Mouse (Mus musculus): Measurements from ENCODE around the gene Izumo2.
"Not testable (repeated sequence)": the region's sequence is repeated elsewhere in the genome, so short reads cannot be mapped to it uniquely, and the experiment has no call there.

The Izumo2 gene

DNA sequence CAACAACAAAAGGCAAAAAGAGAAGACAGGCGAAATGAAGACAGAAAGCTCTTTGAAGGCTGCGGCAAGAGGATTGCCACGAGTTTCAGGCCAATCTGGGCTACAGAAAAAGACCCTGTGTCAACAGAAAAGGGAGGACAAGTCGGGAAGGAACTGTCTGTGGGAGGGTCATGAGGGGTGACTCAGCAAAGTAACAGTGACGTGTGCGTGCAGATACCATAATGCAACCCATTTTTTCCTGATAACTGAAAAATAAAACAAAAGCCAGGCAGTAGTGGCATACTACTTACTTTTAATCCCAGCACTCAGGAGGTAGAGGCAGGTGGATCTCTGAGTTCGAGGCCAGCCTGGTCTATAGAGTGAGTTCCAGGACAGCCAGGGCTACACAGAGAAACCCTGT lies 10.6 kb upstream of the Izumo2 start:
- no peak for DNase-seq (ENCODE audit: low spot score)

DNA sequence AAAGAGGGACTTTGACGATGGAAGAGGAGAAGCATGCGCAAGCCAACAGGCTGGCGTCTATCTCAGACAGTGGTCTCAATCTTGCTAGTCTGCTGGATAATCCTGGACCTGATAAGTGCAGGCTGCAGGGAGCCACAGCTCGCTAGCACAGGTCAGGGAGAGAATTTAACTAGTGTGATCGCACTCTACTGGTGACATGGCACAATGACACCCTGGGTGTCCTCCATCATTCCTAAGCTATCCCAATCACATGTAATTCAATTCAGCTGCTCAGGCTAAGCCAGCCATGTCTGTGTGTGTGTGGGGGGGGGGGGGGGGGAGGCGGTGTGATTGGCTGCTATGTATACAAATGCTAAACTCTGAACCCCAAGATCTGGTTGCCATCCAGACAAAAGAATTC lies 6.6 kb upstream of the Izumo2 start:
- peak; percentile 65 for DNase-seq (ENCODE audit: low spot score)

DNA sequence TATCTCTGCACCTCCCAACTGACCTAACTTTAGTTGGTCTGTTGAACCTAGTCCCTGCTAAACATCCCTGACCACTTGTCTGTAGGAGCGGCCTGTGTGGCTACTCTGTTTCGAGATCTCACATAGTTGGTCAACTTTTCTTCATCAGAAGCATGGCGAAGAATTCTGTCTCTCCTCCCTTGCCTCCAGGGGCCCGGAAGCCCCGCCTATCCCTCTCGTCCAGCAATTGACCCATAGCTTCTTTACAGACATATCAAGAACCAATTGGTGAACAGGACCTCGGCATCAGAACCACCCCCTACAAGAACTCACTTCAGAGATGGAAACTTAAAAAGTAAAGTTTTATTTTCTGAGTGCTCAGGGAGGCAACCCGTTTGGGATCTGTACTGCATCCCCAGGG lies 5.6 kb upstream of the Izumo2 start:
- DNase-seq (ENCODE audit: low spot score) = no peak

DNA sequence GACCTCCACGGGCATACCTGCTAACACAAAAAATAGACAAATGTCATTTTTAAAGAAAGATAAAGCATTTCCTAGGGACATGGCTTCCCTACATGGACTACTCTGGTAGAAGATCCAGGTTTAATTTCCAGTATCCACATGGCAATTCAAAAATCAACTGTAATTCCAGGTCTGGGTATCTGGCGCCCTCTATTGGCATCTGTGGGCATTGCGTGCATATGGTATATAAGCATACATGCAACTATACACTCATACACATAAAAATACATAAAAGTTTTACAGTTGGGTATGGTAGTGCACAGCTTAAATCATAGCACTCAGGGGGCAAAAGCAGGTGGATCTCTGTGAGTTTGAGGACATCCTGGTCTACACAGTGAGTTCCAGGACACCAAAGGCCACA lies 4.2 kb upstream of the Izumo2 start:
- DNase-seq (ENCODE audit: low spot score) = peak; percentile 58

DNA sequence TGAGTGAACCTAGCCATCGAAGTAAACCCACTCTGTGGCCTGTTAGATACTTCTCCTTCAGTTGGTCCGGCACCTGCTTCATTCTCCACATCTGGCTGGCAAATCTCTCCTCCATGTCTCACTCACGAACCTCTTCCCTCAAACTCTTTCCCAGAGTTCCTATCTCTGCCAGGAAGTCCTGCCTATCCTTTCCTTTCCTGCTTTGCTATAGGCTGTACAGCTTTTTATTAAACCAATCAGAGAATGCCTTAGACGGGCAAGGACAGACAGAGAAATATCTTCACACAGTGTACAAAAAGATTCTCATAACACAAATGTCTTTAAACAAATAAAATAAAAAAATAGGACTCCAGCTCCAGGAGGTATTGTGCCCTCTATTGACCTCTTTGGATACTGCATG lies 3.5 kb upstream of the Izumo2 start:
- no peak for DNase-seq (ENCODE audit: low spot score)

DNA sequence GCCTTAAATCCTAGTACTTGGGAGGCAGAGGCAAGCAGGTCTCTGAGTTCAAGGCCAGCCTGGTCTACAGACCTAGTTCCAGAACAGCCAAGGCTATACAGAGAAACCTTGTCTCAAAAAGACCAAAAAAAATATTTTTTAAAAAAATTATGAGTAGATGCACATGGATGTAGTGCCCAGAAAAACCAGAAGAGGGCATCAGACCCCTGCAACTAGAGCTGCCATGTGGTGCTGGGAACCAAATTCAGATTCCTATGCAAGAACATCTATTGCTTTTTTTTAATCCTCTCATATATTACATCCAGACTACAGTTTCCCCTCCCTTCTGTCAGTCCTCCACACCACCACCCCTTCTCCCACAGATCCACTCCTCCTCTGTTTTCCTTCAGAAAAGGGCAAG lies 2.2 kb upstream of the Izumo2 start:
- no peak for DNase-seq (ENCODE audit: low spot score)

DNA sequence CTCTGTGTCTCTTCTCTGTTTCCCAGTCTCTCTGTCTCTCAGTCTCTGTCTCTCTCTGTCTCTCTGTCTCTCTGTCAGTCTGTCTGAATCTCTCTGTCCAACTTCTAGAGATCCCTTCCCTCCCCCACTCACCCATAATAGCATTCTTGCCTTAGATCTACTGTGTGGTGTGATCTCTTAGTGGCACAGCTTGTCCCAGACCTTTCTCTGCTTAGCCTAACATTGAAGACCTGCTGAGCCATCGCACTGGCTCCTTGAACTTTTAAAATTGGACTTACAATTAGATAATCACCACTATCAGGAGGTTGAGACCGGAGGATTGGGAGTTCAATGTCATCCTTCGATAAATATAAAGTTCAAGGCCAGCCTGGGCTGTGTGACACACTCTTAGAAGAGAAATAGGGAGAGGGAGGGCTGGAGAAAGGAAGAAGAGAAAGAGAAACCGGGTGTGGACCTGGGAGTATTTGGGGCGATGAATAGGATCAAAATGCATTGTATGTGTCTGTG lies 1.3 kb upstream of the Izumo2 start:
- DNase-seq (ENCODE audit: low spot score) = no peak

DNA sequence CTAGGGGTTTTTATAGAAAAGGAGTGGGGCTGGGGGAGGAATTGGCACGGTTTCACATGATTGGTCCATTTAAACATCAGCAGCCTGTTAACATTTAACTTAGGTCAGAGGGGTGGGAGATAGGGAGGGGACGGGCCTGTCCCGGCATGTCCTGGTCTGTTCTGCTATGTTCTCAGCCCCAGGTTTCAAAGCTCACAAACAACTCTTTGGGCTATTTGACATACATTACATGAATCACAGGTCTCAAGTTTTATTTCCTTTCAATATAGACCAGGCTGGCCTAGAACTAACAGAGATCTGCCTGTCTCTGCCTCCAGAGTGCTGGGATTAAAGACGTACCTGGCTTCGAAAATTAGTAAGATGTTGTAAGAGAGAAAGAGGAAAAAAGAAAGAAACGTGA lies 449 bp upstream of the Izumo2 start:
- DNase-seq (ENCODE audit: low spot score) = not testable (repeated sequence)

DNA sequence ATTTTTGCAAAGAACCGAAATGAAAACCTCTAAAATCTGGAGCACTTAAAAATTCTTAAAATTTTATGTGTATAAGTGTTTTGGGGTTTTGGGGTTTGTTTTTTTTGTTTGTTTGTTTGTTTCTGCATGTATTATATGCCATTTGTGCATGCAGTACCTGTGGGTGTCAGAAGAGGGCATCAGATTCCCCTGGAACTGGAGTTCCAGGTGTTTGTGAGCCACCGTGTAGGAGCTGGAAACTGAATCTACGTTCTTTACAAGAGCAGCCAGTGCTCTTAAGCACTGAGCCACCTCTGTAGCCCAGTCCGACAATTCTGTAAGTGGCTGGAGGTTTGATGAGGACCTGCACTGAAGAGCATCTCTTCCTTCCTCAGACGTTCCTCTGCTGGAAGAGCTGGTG lies 1.3 kb downstream of the Izumo2 start:
- DNase-seq (ENCODE audit: low spot score) = no peak

DNA sequence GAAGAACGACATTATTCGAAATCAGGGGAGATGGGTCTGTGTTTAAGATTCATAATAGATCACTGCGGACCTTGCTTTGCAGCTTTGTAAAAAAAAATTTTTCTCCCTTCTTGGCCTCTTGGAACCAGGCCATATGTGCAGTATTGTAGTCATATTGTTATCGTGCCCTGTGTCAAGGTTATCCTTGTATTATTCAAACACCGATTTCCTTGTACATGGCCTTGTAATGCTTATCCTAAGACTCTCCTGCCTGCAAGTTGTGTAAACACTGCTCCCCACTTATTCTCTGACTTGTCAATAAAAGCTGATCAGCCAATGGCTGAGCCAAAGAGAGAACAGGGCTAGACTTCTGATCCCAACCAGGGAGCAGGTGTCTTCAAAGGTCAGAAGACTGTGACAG lies 13.5 kb downstream of the Izumo2 start:
- DNase-seq (ENCODE audit: low spot score) = no peak

DNA sequence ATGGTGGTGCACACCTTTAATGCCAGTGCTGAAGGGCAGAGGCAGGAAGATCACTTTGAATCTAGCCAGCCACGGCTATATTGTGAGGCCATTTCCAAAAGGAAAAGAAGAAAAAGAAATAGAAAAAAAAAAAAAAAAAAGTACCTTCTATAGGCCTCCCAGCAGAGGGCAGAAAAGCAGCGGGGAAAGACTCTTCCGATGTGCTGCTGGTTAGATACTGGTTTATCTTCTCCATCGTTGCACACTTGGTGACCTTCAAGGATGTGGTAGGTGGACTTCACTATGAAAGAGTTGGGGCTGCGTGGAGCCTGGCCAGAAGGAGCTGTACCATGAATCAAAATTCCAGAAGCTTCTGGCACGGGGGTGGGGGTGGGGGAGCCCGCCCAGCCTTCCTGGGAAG lies 15.8 kb downstream of the Izumo2 start:
- DNase-seq (ENCODE audit: low spot score) = peak; percentile 7

DNA sequence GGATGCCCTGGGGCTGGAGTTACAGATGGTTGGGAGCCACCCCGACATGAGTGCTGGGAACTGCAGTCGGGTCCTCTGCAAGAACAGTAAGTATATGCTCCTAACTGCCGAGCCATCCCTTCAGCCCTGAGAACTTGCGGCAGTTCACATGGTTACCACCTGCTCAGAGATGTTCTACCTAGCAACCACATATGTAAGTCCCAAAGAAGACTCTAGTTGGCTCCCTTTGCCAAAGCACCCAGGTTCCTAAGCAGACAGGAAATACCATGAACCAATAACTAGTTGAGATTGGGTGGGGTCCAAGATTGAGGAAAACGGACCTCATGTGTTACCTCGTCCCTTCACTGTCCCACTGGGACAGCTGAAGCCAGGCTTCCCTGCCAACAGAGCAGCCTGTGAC lies 17.8 kb downstream of the Izumo2 start:
- peak; percentile 15 for DNase-seq (ENCODE audit: low spot score)

DNA sequence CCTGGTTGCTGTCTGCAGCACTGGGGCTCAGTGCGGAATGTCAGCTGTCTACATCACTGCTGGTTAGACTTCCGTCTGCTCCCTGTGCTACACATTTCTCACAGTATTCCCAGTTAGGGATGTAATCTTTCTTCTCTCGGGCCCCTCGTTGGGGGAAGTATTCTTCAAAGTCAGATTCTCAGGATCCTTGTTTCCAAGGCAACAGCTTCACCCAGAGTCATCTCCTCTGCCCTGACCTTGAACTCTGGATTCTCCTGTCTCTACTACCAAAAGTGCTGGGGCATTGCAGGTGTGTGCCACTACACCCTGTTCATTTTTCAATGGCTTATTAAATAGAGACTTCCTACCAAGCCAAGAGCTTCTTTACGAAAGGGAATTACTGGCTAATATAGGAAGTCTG lies 18.6 kb downstream of the Izumo2 start:
- no peak for DNase-seq (ENCODE audit: low spot score)

DNA sequence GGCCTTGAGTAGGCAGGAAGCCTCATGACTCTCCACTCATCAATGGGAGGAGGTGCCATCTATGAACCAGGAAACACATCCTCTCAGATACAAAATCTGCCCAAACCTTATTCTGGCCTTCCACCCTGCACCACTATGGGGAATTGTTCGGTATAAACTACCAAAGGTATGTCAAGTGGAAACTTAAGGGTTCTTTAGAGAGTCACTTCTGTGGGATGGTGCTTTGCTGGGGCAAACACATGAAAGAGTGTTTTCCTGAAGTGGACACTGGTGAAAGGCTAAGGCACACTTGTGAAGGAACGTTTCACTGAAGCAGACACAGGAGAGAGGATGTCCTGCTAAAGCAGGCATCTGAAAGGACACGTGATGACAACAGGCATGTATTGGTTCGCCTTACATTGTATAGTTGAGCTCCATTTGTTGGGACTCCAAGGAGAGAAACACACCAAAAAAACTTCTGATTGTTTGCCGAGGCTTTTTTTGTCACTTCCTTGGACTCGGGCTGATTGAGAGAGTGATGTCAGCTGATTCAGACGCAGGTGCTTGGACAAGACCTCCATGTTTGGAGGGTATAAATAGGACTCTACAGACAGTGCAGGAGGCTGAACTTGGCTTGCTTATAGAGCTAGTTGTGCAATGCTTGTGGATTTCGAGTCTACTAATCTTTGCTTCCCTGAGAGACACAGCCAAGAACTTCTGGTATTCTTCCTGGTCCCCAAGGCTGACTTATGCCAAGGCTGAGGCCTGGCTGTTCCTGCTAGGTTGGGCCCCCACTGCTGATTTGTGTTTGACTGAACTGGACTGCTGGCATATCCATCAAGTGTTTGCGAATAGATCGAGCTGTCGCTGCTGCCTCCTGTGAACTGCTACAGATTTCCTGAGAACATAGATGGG lies 19.8 kb downstream of the Izumo2 start:
- no peak for DNase-seq (ENCODE audit: low spot score)

DNA sequence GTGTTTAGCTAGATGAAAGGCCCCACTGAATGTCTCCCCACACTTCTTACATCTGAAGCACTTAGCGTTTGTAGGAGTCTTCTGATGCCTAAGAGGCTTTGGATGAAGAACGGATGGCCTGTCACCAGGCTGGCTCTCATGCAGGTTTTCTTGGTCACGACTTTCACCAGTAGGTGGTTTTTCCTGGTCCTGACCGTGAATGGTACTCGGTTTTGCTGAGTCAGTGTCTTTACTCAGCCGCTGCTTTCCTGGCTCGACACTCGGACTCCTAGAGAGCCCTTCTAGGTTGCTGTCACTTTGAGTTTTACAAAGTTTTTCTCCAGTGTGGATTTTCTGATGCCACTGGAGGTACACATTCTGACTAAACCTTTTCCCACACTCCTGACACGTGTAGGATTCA lies 25.2 kb downstream of the Izumo2 start:
- no peak for DNase-seq (ENCODE audit: low spot score)

DNA sequence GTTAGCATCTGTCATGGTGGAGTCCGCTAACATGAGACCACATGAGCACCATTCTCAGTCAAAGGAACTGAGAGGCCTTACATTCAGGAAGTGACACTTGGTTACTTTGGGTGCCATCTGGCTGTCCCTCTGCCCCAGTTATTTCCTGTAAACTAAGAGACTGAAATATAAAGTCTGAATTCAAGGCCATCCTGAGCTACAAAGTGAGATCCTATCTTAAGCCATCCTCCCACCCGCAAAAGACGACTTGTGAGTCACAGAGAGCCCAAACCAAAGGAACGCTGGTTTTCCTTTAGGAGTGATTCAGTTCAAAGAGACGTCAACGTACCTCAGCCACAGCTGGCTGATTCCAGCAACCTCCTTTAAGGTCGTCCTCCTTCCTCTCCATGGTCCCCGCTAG lies 32.8 kb downstream of the Izumo2 start:
- DNase-seq (ENCODE audit: low spot score) = no peak

DNA sequence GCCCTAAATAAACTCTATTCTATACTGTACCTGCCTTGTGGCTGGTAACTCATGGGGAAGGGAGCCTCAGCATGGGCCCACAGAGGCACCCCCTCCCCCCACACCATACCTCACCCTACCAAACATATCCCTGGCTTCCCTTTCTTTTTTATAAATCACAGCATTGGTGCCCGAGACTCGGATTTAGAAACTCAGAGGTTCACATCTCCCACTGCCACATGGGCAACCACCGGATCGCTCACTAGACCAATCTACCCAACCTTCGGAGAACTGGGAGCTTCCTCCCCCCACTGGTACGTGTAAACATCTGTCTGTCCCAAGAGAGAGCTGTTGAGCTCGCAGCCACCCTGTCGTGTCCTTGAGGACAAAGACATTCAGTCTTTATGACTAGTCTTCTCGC lies 35.7 kb downstream of the Izumo2 start:
- no peak for DNase-seq (ENCODE audit: low spot score)

DNA sequence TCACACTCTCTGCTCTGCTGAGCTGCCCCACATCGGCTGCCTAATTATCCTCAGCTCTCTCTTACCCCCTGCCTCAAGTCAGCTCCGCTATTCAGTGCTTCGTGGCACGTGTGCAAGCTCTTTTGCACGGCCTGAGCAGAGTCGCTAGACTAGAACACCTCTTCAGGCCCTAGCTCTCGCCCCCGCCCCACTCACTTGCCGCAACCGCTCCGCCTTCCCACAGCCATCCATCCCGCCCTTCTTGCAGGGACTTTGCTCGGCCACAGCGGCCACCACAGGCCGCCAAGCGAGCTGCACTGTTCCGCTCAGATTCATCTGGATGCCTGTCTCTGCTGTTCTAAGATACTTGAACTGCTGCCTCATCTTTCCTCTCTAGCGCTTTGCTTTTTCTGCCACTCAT lies 36.5 kb downstream of the Izumo2 start:
- DNase-seq (ENCODE audit: low spot score) = peak; percentile 68

DNA sequence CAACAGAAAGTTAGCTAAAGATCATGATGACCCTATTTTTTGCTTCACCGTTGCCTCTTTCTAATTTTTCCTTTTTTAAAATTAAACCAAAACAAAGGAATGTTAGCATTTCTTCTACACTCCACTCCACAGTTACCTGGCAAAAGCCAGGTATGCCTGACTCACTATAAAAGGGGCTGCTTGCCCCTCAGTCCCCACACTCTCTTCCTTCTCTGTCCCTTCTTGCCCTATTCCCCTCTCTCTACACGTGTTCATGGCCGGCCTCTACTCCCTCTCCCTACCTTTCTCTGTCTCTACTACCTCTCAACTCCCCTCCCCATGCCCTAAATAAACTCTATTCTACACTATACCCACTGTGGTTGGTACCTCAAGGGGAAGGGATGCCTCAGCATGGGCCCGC lies 38.6 kb downstream of the Izumo2 start:
- no peak for DNase-seq (ENCODE audit: low spot score)

DNA sequence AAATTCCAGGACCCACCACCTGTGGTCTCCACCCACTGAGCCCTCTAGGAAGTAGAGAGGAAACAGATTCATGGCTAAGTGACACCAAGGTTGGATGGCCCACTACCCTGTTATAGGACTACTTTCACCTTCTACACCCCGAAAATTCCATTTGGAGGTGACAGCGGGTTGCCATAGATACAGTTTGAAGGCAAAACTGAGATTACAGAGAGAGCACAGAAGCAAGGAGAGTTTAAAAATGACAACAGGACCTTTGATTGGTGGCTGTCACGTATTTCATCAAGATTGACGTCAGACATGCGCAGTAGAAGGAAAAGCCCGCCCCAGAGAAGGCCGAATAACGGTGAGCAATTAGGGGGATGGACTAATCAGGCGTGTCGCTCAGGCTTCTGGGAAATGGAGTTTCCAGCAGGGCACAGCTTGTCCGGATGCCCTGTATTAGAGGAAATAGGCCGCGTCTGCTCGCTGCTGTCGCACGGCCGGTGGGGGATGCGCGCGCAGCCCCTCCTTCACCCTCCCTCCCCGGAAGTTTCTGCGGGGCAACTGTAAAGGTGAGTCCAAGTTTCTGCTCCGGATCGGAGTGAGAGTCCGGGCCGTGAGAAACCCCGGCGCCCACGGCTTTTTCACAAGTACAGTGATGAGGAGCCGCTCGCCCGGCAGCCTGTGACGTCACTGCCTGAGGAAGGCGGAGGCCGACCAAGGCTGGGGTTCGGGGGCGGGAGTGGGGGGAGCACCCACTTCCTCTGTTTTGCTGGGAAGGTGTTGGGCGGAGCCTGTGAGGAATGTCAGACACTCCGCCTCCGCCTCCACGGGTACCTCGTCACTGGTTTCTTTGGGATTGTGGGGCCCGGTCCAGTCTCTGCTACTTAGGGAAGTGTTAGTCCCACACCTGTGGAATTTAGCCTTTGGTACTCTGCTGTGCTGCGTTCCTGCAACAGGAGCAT lies 39.8 kb downstream of the Izumo2 start, which contains the start of gene Vrk3:
TSS of gene Vrk3 (plus strand) at position 313 of the 944 bp plus-strand sequence.
- DNase-seq (ENCODE audit: low spot score) = peak; percentile 96

DNA sequence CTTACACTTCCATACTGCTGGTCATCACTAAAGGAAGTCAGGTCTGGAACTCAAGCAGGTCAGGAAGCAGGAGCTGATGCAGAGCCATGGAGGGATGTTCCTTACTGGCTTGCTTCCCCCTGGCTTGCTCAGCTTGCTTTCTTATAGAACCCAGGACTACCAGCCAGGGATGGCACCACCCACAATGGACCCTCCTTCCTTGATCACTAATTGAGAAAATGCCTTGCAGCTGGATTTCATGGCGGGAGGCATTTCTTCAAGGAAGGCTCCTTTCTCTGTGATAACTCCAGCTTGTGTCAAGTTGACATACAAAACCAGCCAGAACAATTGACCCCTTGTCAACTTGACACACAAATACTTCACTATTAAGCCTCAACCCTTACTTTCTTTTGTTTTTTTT lies 42.4 kb downstream of the Izumo2 start, which contains the start of gene Zfp473:
TSS of gene Zfp473 (minus strand) at position 101 of the 400 bp plus-strand sequence.
- not testable (repeated sequence) for DNase-seq (ENCODE audit: low spot score)

DNA sequence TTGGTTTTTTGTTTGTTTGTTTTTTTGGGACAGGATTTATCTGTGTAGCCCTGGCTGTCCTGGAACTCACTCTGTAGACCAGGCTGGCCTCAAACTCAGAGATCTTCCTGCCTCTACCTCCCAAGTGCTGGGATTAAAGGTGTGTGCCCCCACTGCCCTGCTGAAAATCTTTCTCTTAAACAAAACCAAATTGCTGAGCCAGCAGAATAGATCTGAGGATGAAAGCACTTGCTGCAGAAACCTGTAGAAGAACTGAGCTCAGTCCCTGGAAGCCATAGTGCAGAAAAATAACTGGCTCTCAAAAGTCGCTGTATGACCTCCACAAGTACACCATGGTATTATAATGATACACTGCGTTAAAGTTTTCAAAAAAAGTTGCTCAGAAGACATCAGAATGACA lies 48.6 kb downstream of the Izumo2 start:
- DNase-seq (ENCODE audit: low spot score) = no peak

DNA sequence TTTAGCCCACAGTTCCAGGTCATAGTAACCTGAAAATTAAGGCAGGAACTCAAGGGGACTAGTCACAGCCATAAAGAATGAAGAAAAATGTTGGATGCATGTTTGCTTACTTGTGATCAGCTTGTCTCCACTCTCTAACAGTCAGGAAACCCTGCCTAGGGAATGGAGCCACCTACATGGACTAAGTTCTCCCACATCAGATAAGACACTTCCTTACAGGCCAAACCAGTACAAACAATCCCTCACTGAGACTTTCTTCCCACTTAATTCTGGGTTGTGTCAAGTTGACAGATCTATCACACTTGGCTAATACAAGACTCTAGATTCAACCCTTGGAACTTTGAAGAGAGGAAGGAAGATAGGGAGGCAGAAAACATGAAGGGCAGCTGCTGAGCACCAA lies 51.8 kb downstream of the Izumo2 start:
- no peak for DNase-seq (ENCODE audit: low spot score)
